Mouse (Mus musculus) kidney, adult 8-10 months (tissue): ENCODE data around the gene Rnase2a.
A peak's percentile ranks its signal among the peaks of the same experiment; 100 is the strongest.
"Not testable (repeated sequence)": the region's sequence is repeated elsewhere in the genome, so short reads cannot be mapped to it uniquely, and the experiment has no call there.

Source experiments
- DNase-seq, 2 experiments: peaks; one replicate each; pipeline ENCODE4 v3.0.0; 2022

Rnase2a gene

DNA sequence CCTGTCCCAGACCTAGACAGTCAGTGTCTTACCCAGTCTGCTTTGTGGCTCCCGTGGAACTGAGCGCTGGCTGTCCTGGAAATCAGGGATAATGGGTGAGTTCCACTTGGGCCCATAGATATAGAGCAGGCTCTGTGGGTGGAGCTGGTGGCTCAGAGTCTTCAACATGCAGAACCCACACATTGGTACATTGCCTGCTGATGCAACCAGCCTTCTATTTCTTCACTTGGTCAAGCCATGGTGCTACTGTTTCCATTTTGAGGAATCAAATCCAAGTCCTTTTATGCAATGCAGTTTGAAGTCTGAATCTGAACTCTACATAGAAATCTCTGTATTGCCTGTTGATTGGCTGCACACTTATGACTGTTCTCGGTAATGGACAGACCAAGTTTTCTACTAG, at the start of gene Rnase2a:
Rnase2a (minus strand) TSS at position 72 of the 400 bp plus-strand sequence.
- no peak for DNase-seq

DNA sequence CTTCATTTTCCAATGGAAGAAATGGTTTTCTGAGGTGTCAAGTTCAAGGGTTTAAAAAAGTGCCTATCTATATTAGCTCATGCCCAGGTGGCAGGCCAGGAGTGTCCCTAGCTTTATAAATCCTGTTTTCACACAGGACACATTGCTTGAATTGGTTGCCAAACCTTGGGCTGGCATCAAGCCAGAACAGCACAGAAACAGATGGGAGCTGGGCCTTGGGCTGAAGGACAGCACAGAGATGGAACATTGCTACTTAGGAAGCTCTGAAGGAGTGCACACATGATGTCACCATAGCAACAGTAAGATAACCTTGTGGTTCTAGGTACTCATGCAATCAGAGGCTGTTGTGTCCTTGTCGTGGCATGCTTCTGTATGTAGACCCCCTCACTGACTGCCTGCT, 35.6 kb upstream of the Rnase2a start:
- no peak for DNase-seq

DNA sequence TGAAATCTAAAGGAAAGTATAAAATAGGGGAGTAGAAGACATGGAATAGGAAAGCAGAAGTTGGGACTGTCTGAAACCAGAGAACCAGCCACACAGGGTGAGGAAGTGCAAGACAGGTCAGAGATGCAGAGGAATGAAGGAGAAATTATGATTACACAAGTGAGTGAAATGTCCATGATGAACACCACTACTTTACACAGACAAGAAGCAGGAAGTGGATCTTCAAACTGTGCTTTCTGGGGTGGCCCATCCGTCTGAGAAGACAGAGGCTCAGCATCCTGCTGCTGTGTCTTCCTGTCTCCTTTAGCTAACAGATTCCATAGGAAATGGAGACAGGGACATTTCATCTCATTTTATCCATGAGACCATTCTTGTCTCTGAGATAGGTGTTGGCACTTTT, 22.6 kb upstream of the Rnase2a start:
- DNase-seq, result not testable (repeated sequence)

DNA sequence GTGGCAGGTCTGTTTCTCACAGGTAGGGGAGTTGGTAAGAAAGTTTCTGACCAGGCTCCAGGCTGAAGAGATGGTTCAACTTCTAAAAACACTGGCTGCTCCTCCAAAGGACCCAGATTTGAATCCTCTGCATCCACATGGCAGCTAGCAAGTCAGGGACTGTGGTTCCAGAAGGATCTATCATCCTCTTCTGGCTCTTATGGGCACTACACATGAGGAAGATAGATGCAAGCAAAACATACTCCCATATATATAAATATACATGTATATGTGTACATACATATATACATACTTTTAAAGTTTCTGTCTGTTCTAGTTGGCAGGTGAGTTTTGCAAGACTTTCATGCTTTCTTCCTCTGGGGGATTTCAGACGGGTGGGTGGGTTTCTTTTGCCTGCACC, 12.8 kb upstream of the Rnase2a start:
- no peak for DNase-seq

DNA sequence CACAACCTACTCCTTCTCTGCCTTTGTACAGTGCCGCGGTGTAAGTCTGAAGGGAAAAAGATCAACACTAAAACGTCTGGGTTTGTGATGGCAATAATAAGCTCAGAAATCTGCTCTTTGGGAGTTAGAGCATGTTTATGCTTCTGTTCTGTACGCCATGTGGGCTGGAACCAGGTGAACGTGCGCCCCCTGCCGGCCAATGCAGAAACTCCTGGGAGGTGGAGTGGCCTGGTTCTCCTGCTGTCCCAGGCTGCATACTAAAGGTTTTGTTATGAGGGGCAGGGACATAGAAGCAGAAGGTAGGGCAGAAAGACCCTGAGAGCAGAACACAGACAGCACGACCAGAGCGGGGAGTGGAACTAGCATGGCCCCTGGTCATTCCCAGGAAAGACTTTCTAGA, 10.2 kb upstream of the Rnase2a start:
- DNase-seq, result peak; percentile 39 to 72

DNA sequence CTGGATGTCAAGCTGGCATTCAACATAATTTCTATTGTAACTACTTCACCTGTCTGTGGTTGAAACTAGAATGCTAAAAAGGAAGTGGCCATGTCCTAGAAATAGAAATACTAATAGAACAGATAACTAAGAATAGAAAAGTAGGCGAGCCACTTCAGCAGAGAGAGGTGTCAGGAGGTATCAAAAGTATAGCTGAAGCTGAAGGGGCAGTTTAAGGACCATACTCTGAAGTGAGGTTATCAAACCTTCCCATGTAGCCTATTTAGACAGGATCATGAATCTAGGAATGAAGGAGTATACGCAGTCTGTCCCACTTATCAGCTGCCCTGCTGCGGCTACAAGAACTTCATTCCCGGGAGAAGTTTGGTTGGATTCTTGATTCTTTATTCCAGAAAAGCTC, 9.8 kb upstream of the Rnase2a start:
- no peak for DNase-seq

DNA sequence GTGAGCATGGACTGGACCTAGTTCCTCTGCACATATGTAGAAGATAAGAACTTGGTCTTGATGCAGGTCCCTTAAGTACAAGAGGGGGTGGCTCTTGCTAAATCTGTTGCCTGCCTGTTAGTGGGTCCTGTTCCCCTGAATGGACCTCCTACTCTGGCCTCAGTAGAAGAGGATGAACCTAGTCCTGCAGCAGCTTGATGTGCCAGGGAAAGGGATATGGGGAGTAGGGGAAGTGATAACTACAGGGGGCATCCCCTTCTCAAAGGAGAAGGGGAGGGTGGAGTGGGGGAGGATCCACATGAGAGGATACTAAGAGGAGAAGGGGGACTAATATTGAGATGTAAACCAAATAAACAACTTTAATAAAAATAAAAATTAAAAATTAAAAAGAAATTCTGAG, 6.5 kb upstream of the Rnase2a start:
- no peak for DNase-seq

DNA sequence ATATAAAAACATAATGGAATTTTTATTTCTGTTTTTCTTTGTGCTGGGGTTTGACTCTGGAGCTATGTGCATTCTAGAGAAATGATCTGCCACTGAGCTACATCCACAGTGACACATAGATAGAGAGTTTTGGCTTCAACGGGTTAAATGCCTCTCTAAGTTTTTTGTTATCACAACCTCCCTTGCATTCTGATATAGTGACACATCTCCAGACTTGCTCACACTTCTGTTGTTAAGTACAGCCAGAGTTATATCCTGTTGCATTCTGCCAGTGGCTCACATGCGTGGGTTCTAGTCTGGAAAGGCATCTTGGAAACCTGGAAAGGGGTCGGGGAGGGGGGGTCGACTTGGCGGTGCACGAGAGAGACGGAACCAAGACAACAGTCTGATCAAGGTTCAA, 3.8 kb upstream of the Rnase2a start:
- no peak for DNase-seq

DNA sequence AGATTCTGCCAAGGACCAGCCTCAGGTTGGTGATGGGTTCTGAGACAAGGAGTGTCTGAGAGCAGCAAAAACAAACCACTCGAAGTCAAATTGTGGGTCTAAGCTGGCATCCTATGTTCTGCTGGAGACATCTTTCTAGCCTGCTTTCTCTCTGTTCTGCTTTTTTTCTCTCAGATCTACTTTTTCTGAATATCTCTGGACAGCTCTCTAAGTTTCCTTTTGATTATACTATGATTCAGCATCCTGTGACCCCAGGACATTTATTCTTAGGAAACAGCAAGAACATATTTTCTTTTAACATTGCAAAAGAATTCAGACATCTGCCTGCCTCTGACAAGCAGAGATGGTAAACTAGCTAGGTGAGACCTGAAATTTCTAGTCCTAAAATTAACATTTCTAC, 2.3 kb downstream of the Rnase2a start:
- no peak for DNase-seq

DNA sequence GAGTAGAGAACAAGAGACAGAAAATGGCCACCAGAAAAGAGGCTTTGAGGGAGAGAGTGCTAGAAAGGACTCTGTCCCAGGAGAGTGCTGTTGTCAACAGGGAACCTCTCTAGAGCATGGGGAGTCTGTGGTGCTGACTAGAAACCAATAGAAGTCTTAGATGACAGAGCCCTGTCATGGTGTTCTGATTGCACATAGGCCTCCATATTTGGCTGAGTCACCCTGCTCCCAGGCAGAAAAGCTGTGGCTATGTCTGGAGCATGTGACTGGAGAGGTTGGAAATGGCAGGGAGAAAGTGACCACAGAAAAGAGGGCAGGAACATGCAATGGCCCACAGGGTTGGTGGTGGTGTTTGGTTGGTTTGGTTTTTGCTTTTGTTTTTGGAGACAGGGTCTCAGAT, 3.7 kb downstream of the Rnase2a start:
- DNase-seq, result not testable (repeated sequence)

DNA sequence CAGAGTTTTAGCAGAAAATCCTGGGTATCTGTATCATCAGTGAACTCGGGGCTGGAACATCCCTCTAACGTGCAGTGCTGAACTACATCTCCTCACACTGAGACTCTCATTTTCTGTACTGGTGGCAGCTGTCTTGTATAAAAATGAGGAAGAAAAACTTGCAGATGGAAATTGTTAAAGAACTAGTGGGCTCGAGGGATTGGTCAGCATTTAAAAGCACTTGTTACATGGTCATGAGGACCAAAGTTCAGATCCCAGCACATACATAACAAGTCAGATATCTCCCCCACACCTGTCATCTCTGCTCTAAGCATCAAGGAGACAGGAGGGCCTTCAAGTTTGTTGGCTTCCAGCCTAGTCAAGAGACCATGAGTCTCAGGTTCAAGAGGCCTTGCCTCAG, 5.6 kb downstream of the Rnase2a start:
- DNase-seq, result no peak

DNA sequence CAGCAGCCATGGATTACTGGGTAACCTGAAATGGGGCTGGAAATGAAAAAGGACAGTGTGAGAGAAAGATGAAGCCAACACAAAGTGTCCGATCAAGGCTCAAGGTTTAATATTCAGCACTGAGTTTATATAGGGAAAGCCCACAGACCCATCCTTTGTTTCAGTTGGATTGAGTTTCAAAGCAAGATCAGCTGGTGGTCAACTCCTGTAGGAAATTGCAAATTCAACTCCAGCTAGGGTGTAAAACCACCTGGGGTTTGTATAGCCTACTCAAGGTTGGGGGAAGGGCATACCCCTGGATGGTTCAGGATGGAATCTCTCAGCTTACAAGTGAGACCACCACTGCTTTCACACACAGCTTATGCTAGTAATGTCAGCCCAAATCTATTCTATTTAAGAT, 8.2 kb downstream of the Rnase2a start:
- no peak for DNase-seq

DNA sequence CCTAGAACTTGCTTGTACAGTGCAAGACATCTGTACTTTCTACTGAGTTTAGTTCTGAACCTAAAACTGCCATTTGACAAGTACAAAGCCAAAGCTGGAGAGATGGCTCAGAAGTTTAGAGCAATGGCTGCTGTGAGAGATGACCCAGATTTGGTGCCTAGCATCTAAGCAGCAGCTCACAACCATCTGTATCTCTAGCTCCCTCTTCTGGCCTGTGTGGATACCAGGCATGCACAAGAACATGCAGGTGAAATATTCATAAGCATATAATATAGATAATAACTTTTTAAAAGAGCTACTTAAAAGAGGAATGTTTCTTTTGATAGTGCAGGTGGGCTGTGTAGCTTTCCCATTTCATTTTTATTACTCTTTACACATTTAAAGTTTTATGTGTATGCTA, 15.0 kb downstream of the Rnase2a start:
- peak; percentile 8 to 41 for DNase-seq

DNA sequence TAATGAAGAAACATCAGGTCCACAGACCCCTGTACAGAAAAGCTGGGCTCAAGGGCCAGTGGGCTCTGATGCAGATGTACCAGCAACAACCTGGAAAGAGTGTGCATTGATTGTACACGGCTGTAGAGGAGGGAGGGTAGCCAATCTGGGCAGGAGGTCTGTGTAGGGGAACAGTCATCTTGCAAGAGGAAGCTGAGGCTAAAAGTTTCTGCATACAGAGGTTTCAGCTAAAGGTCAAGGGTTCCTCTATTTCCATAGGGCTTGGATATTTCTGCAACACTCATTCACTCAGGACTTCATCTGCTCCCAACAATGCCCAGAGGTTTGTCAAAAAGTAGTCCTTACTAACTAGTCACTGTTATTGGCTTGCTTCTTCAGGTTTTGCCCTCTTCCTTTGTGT, 18.4 kb downstream of the Rnase2a start:
- DNase-seq, result not testable (repeated sequence)

DNA sequence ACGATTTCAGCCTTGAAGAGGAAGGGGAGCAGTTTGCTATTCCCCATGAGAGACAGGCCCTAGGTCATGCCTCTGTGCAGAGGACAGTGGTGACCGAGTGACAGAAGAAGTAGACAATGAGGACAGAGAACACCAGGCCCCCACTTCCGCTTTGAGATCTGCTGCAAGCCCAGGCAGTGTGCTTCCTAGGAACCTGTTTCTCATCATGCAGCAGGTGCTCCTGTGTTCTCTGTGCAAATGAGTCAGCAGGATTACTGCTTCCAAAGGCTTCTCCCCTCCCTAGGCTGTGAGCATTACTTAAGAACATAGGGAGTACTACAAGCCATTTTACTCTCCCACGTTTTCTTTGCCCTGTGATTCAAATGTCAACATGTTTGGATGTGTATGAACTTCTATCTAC, 26.3 kb downstream of the Rnase2a start:
- DNase-seq, result not testable (repeated sequence)

DNA sequence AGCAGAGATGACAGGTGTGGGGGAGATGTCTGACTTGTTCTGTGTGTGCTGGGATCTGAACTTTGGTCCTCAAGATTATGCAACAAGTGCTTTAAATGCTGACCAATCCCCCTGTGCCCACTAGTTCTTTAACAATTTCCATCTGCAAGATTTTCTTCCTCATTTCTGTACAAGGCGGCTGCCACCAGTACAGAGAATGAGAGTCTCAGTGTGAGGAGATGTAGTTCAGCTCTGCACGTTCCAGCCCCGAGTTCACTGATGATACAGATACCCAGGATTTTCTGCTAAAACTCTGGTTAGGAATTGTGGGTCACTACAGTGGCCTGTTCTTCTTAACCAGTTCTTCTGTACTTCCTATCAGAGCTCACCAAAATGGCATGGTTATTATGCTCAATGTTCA, 35.8 kb downstream of the Rnase2a start:
- DNase-seq, result not testable (repeated sequence)
